Mouse (Mus musculus) CH12F3 (cell line): ENCODE results near the gene Fcamr.

Experiments
- in situ Hi-C: fragments of 300-500 bp; cut with MboI; formaldehyde crosslinking; loops from 2 replicates; pipeline ENCODE4 v1.14.3; 2020; ENCODE audit warnings: low sequenced_read_pairs

Fcamr gene

DNA sequence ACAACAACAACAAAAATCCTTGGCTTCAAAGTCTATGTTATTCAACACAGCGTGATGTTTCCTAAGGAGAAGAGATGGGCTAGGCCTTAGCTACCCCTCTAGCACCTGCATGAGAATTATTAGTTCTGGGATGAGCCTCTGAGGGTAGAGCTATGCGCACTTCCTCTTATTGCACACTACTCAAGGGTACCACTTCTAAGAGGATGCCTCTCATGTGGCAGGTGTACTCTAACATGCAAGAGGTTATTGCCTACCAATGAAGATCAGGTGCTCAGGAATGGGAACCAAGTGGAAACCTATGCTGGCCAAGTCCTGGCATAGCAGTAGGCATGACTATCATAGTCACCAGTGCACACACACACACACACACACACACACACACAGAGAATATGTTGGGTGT, 1.3 kb upstream of the Fcamr start:
- in situ Hi-C loops: loop anchor here (10.0 kb wide), 2 partner anchors 185 to 255 kb away; no protein-coding TSS in a partner anchor

DNA sequence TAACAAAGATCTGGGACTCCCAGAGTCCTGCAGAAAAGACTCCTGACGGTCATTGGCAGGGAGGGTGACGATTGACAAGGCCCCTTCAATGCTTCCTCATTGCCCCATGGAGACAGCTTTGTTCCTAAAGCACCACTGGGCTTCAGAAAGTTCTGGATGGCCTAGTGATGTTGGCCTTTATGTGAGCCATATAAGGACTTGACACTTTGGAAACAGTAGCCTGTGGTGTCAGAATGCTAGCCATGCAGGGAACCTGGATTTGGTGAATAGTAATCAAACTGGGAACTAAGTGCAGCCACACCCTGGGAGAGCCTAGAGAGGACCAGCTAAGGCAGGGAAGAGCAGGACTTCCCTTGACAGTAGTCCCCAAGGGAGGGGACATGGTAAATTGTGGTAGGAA, 809 bp downstream of the Fcamr start:
- in situ Hi-C loops: no loop called here

DNA sequence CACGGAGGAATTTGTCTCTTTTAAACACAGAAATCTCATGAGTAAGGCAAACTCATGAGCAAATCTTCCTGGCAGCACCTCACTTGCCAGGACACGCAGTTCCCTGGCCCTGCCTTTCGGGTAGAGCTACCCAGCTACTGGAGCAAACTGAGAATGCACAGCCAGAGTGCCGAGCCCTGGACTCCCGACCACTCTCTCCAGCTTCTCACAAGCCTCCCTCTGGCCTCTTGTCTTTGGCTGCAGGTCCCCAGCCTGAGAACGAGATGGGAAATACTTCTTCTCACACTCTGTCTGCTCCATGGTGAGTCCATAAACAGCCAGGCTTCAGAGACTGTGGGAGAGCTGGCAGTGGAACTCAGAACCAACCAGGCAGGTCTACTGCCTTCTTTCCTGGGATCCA, 2.3 kb downstream of the Fcamr start:
- in situ Hi-C loops: no loop called here

DNA sequence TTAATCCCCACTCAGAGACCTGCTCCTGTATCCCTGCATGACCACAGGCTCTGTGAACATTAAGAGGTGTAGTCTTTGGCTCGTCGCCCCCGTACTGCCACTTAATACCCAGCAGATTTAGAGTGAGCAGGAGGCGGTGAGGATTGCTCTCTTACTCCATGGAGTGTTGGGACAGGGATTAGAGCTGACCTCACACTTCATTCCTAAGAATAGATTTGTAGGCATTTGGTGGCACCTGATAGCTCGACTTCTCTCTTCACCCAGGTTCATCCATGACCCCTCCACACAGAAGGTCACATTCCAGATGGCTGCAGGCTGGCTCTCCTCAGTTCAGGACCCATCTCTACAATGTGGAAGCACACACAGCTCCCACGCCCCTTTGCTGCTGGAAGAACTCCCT, 3.6 kb downstream of the Fcamr start:
- in situ Hi-C loops: no loop called here

DNA sequence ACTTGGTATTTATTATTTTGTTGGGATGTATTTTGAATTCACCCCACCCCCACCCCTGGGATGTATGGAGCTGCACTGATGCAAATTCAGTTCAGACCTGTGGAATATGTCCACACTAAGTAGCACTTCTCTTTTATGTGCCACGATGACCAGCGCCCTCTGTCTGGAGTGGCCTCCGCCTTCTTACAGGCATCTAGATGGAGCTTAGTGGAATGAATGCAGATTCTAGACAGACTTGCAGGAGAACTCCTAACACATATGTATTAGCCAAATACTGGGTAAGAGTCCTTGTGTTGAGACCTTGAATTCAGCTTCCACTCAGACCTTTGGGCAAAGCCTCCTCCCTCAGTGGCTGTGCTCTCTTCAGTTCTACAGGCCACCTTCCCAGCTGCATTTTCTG, 10.2 kb downstream of the Fcamr start:
- in situ Hi-C loops: no loop called here

DNA sequence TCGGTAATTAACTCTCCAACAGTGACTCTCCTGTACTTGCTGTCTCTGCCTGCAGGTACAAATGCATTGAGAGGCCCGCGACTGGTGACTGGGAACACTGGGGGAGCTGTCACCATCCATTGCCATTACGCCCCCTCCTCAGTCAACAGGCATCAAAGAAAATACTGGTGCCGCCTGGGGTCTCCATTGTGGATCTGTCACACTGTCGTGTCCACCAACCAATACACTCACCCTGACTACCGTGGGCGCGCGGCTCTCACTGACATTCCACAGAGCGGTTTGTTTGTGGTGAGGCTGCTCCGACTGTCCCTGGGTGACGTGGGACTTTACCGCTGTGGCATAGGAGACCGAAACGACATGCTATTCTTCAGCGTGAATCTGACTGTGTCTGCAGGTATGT, 10.6 kb downstream of the Fcamr start:
- in situ Hi-C loops: no loop called here

DNA sequence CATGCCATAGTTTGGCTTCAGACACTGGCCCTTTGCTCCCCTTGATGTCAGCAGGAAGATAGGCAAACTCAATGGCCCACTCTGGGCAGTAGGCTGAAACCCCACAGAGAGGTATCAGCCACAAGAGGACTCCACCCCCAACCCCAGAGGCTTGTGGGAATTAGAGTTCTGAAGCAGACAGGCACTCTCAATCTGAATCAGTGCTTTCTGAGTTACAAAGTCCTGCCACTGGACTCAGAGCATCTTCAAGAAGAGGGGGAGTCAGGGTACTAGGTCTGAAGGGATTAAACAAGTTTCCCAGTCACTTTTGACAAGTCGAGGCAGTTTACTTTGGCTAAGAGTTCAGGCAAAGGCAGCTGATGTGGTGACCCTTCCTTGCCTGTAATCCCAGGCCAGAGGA, 19.0 kb downstream of the Fcamr start:
- in situ Hi-C loops: no loop called here

DNA sequence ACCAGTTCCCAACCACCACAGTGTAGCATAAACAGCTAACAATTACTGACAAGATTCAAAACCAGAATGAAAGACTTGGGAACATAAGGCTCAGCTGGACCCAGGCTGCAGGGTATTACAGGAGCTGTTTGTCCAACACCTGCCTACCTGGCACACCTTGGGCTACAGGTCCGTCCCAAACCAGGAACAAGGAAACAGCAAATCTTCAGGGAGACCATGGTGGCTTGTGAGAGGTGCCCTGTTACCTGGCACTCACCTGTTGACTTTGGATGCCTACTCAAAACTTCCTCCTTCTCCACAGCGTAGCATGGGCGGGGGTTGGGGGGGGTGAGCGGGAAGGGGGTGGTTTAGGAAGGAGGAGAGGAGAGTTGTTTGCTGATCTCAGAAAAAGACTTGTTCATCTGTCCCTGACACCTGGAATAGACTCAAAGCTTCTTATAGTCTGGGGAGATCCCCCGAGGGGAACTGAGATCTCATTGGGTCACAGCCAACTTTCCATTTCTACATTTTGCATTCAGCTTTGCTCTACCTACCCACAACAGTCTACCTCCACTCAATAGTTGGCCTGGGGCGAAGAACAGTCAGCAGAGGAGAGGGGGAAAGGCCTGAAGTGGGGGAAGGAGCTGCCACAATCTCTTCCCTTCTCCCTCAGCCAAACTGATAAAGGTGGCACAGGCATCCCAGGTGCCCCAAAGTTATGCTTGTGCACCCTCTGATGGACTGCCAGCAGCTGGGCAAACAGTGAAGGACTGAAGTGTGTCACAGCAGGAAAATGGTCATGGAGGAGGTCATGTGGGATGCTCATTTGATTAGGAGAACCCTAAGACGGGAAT, 19.8 kb downstream of the Fcamr start:
- in situ Hi-C loops: no loop called here

DNA sequence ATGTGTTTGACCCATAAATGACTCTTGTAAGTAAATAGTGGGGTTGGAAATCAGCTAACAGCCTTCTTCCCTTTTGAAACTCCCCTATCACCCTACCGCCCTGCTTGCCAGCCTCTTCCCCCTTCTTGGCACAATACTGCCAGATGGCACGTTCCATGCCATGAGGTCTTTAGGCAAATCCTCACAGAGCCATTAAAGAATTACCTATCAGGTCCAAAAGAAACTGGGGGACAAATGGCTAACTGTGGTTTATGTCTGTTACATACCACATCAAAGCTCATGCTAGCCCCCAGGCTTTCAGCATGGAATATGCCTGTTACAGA, 20.4 kb downstream of the Fcamr start:
- in situ Hi-C loops: no loop called here

DNA sequence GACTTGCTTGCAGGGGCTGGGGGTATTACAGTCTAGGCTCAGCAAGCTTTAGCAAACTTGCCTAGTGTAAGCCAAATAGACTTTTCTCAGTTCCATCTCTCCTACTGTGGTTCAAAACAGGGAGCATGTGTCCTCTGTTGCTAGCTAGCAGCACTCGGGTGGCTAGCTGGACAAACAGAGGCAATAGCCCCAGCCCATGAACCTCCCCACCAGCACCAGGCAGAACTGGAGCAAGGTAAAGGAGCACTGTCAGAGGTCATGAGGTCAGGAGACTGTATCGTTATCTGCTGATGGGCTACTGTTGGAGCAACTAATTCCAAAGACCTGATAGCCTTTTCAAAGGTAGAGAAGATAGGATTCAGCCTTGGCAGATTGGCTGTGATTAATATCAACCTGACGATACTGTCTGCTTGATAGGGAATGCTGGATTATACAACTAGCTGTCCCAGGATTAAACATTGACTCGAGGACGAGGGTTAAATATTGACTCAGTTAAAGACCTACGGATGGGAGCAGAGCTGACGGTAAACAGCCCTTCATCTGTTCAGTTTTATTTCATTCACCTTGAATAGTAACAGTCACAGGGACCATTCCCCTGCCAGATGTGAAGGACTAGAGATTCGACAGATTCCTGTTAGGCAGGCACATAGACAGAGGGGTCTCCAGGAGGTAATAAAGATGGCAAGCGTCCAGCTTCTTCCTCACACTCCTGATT, 21.4 kb downstream of the Fcamr start:
- in situ Hi-C loops: no loop called here

DNA sequence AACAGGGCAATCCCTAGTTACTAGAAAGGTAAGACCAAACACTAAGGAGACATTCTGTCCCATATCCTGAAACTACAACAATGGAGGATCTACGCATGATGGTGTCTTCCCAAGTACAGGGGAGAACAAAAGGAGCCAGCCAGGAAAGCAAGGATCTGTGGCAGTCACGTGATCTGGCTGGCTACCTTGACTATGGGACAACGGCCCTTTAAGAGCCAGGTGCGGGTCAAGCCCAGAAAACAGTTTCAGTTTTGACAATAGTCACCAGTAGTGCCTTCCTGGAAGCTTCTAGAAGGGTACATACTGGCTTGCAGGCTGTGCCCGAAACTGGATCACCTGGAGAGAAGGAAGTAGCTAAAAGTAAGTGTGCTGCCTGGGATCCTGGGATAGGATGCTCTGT, 25.7 kb downstream of the Fcamr start, which contains the start of gene Pigr:
TSS of gene Pigr (plus strand) at position 237 of the 400 bp plus-strand sequence.
- in situ Hi-C loops: no loop called here

DNA sequence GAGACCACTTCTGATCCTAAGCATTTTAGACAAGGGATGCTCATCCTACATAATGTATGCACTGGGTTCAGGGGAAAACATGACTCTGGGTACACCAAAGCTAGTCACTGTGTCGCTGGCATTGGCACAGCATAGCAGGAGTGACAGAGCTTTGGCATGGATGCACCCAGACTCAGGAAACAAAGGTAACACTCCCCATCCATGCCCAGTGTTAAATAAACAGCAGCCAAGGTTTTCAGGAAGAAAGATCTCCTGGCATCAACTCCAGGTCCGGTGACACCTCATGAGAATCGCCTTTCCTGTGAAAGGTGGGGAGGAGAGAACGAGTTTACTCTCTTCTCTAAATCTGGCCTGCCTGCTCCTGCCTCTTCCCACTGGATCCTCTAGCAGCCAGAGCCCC, 28.0 kb downstream of the Fcamr start:
- in situ Hi-C loops: no loop called here

DNA sequence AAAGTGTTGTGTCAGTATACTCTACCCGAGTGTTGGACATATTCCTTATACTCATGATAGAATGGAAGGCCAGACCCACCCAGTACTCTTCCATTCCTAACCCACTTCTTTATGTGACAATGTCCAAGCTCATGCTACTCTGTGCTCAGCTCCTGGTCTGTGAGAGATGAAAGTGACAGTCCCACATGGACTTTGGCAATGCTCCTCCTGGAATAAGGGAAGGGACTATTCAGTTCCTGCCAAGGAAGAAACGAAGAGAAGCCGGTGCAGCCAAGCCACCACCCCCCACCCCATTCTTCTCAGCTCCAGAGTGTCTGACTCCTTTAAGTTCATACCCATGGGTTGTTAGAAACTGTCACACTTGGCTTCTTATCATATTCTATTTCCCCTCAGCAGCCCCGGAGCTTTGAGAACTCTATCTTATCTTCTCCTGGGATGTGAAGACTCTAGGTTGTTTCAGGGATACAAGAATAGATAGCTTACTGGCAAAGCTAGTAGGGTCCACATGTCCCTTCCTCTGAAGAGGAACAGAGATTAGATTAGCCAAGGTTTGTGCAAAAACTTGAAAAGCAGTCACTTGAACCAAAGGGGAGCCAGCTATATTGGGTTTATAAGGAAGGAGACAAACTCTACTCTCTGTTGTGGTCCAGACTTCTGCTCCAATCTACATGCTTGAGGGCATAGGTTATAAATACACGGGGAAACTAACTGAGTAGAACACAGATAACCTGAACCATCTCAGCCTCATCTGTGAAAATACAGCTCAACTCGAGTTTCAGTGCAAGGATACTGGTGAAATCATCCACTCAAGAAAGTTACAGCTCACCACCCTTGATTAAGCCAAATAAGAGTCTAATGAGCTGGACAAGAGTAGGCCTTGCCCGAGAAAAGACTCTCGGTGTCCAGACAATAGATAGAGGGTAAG, 29.5 kb downstream of the Fcamr start:
- in situ Hi-C loops: no loop called here

DNA sequence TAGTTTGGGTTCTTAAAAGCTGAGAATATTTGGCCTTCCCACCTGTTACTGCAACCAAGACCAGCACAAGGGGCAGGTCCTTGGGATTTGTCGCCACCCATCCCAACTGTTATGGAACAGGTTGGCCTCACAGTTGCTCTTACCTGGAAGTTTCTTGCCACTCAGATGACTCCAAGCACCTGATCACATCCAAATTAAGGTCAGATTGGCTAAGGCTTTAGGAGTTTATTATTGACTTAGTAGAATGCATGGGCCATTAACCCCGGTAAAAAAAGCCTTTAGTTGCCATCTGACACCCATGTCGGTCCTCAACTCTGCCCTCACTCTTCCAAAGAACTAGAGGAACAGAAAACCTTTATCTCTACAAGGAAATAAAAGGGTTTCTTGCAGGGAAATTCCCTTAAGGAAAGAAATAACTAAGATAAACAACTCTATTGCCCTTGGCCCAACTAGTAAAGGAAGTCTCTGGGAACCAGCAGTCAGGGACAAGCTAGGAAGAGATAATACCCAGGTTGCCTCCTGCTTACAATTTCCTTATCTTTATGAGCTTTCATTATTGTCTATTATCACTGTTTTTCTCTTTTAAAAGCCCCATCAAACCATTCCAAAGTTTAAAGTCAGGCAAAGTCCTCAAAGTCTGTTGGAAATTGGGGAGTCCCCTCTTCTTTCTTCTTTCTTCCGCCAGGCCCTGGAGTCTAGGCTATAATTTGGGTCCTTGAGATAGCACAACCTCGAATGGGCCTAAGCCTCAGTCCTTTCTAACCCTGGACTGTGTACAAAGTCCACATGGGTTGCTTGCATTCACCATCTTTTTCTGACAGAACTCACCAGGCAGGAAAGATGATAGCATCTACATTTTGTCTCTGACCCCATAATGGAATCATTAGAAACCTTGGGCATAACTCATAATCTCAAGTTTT, 31.8 kb downstream of the Fcamr start:
- in situ Hi-C loops: no loop called here

DNA sequence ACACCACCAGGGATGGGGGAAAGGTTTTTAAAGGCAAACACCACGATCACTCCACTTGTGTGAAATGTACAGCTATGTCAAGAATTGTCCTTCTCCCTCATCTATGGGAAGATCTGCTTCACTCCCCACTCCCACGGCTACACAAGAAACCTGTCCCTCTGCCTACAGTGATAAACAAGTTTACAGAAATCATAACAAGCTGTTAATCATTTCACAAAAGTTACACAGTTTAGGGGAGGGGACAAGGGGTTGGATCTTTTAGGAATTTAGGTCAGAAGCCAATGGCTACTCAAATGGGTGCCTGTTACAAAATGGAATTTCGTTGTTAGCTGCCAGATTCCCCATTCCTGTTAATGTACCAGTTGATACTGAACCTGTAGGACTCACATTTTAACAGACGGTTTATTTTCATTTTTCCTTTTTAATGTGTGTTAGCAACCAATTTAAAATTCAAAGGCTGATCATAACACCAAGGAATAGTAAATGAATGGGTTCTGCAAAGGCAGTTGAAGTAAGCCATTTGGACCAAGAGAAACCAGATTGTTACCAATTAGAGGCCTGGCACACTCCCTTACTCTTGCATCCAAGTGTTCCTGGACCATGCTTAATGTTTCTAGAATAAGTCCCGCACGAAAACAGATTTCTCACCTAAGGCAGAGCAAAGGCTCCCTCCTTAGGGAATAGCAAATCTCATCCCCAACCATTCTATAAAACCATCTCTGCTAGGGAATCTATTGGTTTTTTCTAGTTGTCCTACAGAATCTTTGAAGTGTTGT, 34.6 kb downstream of the Fcamr start:
- in situ Hi-C loops: no loop called here

DNA sequence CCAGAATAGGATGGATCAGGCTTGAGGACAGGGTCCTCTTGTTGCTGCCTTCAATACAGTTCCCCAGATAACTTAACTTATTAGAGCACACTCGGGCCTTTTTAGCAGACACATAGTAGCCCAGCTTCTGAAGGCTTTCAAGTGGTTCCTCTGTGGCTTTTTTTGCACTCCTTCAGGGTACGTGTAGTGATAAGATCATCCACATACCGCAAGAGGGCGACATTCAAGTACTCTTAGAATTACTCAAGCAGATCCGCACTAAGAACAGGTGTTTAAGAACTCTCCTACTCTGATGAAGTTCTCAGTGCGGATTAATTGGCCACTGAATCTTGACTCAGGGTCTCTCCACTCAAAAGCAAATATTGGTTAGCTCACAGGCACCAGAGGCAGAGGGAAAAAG, 37.6 kb downstream of the Fcamr start:
- in situ Hi-C loops: no loop called here

DNA sequence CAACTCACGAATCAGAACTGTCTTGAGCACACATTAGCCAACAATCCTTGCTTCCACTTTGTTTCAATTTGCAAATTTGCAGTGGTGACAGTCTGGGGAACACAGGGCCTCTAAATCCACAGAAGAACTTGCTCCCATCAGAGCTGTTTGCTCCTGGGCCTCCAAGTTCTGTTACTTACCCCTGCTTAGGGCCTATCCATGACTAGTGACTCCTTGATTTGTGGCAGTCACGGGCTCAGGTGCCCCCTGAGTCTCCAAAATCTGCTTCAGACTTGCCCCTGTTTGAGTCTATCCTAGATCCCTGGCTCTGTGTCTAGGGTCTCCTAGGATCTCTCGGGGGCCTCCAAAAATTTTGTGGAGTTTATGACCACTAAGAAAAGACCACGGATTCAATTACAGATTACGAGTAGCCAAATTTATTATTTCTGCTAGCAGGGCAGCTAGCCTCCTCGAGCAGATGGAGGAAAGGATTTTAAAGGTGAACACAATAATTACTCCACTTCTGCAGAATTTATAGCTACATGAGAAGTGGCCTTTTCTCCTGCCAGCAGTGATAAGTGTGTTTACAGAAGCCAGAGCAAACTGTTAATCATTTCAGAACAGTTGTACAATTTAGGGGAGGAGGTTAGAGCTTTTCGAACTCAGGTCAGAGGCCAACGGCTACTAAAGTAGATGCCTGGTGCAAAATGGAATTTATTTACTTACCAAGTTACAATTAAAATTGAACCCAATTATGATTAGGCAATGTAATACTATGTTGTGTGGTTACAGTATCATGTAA, 40.1 kb downstream of the Fcamr start:
- in situ Hi-C loops: no loop called here

DNA sequence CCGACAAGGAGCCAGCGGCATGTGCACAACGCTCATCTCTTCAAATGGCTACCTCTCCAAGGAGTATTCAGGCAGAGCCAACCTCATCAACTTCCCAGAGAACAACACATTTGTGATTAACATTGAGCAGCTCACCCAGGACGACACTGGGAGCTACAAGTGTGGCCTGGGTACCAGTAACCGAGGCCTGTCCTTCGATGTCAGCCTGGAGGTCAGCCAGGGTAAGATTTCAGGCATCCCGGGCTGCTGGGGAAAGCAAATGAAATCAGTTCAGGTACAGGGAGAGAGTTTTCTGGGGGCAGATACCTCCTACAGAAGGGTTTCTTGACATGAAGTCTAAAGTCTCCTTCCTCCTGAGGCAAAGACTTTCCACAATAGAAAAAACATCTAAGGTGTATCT, 40.9 kb downstream of the Fcamr start:
- in situ Hi-C loops: no loop called here

DNA sequence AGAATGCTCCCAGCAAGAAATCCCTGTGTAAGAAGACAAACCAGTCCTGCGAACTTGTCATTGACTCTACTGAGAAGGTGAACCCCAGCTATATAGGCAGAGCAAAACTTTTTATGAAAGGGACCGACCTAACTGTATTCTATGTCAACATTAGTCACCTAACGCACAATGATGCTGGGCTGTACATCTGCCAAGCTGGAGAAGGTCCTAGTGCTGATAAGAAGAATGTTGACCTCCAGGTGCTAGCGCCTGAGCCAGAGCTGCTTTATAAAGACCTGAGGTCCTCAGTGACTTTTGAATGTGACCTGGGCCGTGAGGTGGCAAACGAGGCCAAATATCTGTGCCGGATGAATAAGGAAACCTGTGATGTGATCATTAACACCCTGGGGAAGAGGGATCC, 43.8 kb downstream of the Fcamr start:
- in situ Hi-C loops: no loop called here
